9 mouse cellular contexts compared by ENCODE assay signal in the genomic region with DNA sequence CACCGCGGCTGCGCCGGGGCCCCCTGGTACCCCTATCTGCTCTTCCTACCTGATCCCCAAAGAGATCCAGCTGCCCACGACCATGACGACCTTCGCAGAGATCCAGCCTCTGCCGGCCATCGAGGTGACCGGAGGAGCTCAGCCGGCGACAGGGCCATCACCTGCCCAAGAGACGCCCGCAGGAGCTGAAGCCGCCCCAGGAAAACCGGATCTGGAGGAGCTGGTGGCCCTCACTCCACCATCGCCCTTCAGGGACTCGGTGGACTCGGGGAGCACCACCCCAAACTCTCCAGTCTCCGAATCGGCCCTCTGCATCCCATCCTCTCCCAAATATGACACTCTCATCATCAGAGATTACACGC.
DNase-seq lines count a peak whose midpoint lies in the region; ATAC-seq and TF ChIP-seq lines count a peak whose summit lies in the region.
"Had no signal": no experiment of that assay in that cellular context is flagged by ENCODE, and none has a peak within 500 bp of the region (broad histone marks: within the 10 kb centered on the region; RNA-seq: fewer than 3 reads in every experiment).

No protein-coding gene starts in this region.

- DNase-seq in heart, embryonic 10.5 days (ENCODE audit: low spot score), result peak; percentile 73
- no peak for DNase-seq in heart, postnatal 10 days
- DNase-seq in testis, postnatal 10 days (ENCODE audit: low spot score), result no peak
- DNase-seq in spleen, postnatal 4 days (ENCODE audit: low spot score in 2 of 2), result no peak
- no peak for DNase-seq in right cerebral cortex, adult 2 months (ENCODE audit: low spot score in 2 of 2)
- DNase-seq in natural killer cell, adult 2 months (ENCODE audit: low spot score in 2 of 2), result no peak

- H3K4me3 ChIP-seq in heart, embryonic 10.5 days, result peak overlapping the region; percentile 61
- H3K4me3 ChIP-seq in testis, adult 2 months (ENCODE audit: control insufficient read depth, low read depth, low read length), result peak overlapping the region; percentile 47
- 0 out of 2 replicates have a peak overlapping the region, but pooled peaks have one; percentile 7 for H3K4me3 ChIP-seq in liver, embryonic 15.5 days (replicated peaks)
- H3K4me3 ChIP-seq: erythroblast, embryonic 14.5 days had no signal

- intact Hi-C loops in heart, postnatal 10 days (cut with DNase I), result no loop called here

- no peaks in the 10 kb centered on the region for H3K36me3 ChIP-seq in heart, embryonic 10.5 days
- no peaks in the 10 kb centered on the region for H3K36me3 ChIP-seq in testis, adult 2 months (ENCODE audit: control insufficient read depth, insufficient read depth, low read length)
- H3K36me3 ChIP-seq in liver, embryonic 15.5 days (replicated peaks), result no peaks in the 10 kb centered on the region

- no peak for TF ChIP-seq POLR2A in testis, adult 2 months (IDR thresholded peaks at IDR 0.05; ENCODE audit: control insufficient read depth, low read depth, low read length)

- no peaks in the 10 kb centered on the region for H3K9me3 ChIP-seq in heart, embryonic 10.5 days
- H3K9me3 ChIP-seq in liver, embryonic 15.5 days (replicated peaks), result no peaks in the 10 kb centered on the region

- WGBS in heart, embryonic 10.5 days, result 23% methylated on average over 22 of the region's 22 CpGs
- WGBS in liver, embryonic 15.5 days (ENCODE audit: insufficient replicate concordance), result 29% methylated on average over 22 of the region's 22 CpGs

- peaks cover 23% of the 10 kb centered on the region for H3K27me3 ChIP-seq in heart, embryonic 10.5 days (ENCODE audit: insufficient read depth, poor library complexity, severe bottlenecking)
- no peaks in the 10 kb centered on the region for H3K27me3 ChIP-seq in testis, adult 2 months (ENCODE audit: control insufficient read depth, insufficient read depth, low read length)
- H3K27me3 ChIP-seq in liver, embryonic 15.5 days, result peaks cover 18% of the 10 kb centered on the region

- no peak for TF ChIP-seq CTCF in testis, adult 2 months (IDR thresholded peaks at IDR 0.05; ENCODE audit: control insufficient read depth, insufficient read depth, insufficient replicate concordance, low read depth, low read length)

- no peak for ATAC-seq in liver, embryonic 15.5 days (ENCODE audit: insufficient read depth)

- H3K4me2 ChIP-seq in liver, embryonic 15.5 days, result peak overlapping the region; percentile 42

- H3K9ac ChIP-seq in liver, embryonic 15.5 days, result no peak overlapping the region

- no peak overlapping the region for H3K27ac ChIP-seq in heart, embryonic 10.5 days
- H3K27ac ChIP-seq in testis, adult 2 months (ENCODE audit: control insufficient read depth, insufficient read depth, low read depth, low read length), result no peak overlapping the region
- H3K27ac ChIP-seq in liver, embryonic 15.5 days (replicated peaks), result no peak overlapping the region

- H3K4me1 ChIP-seq in heart, embryonic 10.5 days, result peaks cover 7% of the 10 kb centered on the region
- peaks cover 2% of the 10 kb centered on the region; the same call in 1 of the 2 replicates for H3K4me1 ChIP-seq in testis, adult 2 months (ENCODE audit: control insufficient read depth, insufficient read depth, low read length)
- H3K4me1 ChIP-seq in liver, embryonic 15.5 days (replicated peaks), result no peaks in the 10 kb centered on the region

Comparison
In these comparisons a context has a peak if more than half of its experiments do, and no peak if none do; other contexts are left out.
1. H3K4me3 ChIP-seq: peak in every context shown above with its lines; median percentile 61 in heart, embryonic 10.5 days; 47 in testis, adult 2 months; 7 in liver, embryonic 15.5 days.